Mouse (Mus musculus): ENCODE results near the gene Fbxo30.

The Fbxo30 gene

GRCm38 (mm10) chr10:11323202-11323898, 42.2 kb downstream of the Fbxo30 start:
- DNase-seq (ENCODE audit: low read depth), result no peak

GRCm38 (mm10) chr10:11326526-11326925, 45.4 kb downstream of the Fbxo30 start:
- peak; percentile 14 for DNase-seq (ENCODE audit: low read depth)

- peak; percentile 50 for DNase-seq (ENCODE audit: low read depth)
These were observed 62.3 kb downstream of the Fbxo30 start, which contains the start of gene Epm2a for GRCm38 (mm10) chr10:11343205-11344141. TSS of gene Epm2a (plus strand) at chr10:11343404.

GRCm38 (mm10) chr10:11344536-11345468, 63.7 kb downstream of the Fbxo30 start:
- no peak for DNase-seq (ENCODE audit: low read depth)
